Mouse (Mus musculus) layer of hippocampus, adult 9-11 months (tissue): ENCODE measurements at regions not wholly inside any gene's neighbourhood (a gene's known extent, or its start where the extent isn't known, plus 50 kb on each side); places are given as distances from the start of the nearest gene placed in this dataset.

ENCODE experiments used
- DNase-seq: peaks from one replicate; pipeline ENCODE4 v3.0.0; 2022

GRCm38 (mm10) chr14:88633771-88634170 lies 162.6 kb upstream of the Pcdh20 start:
- DNase-seq, result no peak

- DNase-seq, result no peak
Observed at GRCm38 (mm10) chr14:88595376-88595775, 124.2 kb upstream of the Pcdh20 start.

GRCm38 (mm10) chr14:88570053-88570452 lies 98.9 kb upstream of the Pcdh20 start:
- peak; percentile 43 for DNase-seq

- peak; percentile 44 for DNase-seq
Observed at GRCm38 (mm10) chr14:88567566-88567965, 96.4 kb upstream of the Pcdh20 start.

- DNase-seq, result peak; percentile 11
Observed at GRCm38 (mm10) chr14:88543601-88544000, 72.4 kb upstream of the Pcdh20 start.

GRCm38 (mm10) chr14:88542522-88542921 lies 71.3 kb upstream of the Pcdh20 start:
- no peak for DNase-seq
